18 mouse cellular contexts compared by ENCODE assay signal in the genomic region with DNA sequence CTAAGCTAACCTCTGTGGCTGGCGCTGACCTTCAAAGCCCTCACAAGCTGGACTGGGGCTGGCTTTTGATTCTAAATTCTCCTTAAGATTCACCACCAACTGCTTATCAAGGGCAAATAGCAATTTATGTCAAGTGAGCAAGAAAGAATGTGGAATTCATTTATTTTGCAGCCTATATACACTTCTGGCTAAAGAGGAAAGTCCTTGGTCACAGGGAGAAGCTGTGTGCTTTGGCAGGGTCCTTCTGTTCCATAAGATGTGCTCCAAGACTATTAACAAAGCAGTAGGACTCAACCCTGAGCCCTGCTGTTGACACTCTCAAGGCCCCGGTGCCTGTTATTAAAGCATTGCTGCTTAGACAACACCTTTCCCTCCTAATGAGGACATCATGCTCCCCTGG. TPM values are rescaled to one million over a fixed set of nuclear protein-coding genes. Genes with fewer than 3 reads are reported as not detected.
DNase-seq lines count a peak whose midpoint lies in the region; ATAC-seq and TF ChIP-seq lines count a peak whose summit lies in the region.
"Had no signal": no experiment of that assay in that cellular context is flagged by ENCODE, and none has a peak within 500 bp of the region (broad histone marks: within the 10 kb centered on the region; RNA-seq: fewer than 3 reads in every experiment).

No protein-coding gene starts in this region.

- no peak overlapping the region for H3K4me2 ChIP-seq in lung, embryonic 14.5 days
- peak overlapping the region; percentile 22; the same call in 1 of the 2 replicates for H3K4me2 ChIP-seq in lung, postnatal 0 days (replicated peaks; ENCODE audit: low read depth, low read length)
- H3K4me2 ChIP-seq: forebrain, embryonic 13.5 days; heart, embryonic 13.5 days; hindbrain, embryonic 12.5 days had no signal

- H3K4me3 ChIP-seq in lung, embryonic 14.5 days (ENCODE audit: low read depth, low read length), result no peak overlapping the region
- H3K4me3 ChIP-seq in lung, postnatal 0 days (ENCODE audit: low read depth, low read length), result no peak overlapping the region
- H3K4me3 ChIP-seq: embryonic facial prominence, embryonic 10.5 days; forebrain, embryonic 13.5 days; heart, embryonic 13.5 days; hindbrain, embryonic 12.5 days had no signal

- no peak for TF ChIP-seq CTCF in lung, embryonic 14.5 days (IDR thresholded peaks at IDR 0.05; ENCODE audit: low read depth)
- TF ChIP-seq CTCF in lung, postnatal 0 days (IDR thresholded peaks at IDR 0.05), result no peak

- peak; percentile 30 for DNase-seq in kidney, adult 9 months
- DNase-seq in kidney, postnatal 36 days, result no peak
- DNase-seq in lung, embryonic 14.5 days, result peak; percentile 21
- no peak for DNase-seq in lung, postnatal 10 days
- DNase-seq in lung, postnatal 0 days (ENCODE audit: low spot score), result peak; percentile 83
- peak; percentile 49 for DNase-seq in lung, postnatal 36 days
- DNase-seq: adrenal gland, postnatal 25 days; cerebellum, adult 2 months; cerebellum, postnatal 10 days; forebrain, postnatal 0 days; gastrocnemius, postnatal 14 days; heart, postnatal 36 days had no signal

- H3K9ac ChIP-seq in lung, embryonic 14.5 days, result no peak overlapping the region
- H3K9ac ChIP-seq in lung, postnatal 0 days (replicated peaks; ENCODE audit: low read depth), result no peak overlapping the region
- H3K9ac ChIP-seq: forebrain, embryonic 13.5 days; forebrain, postnatal 0 days; heart, embryonic 13.5 days; hindbrain, embryonic 12.5 days had no signal

- ATAC-seq in lung, embryonic 14.5 days (ENCODE audit: insufficient read depth), result no peak
- peak; percentile 86 for ATAC-seq in lung, postnatal 0 days
- ATAC-seq: activated CD4-positive, CD25-positive, alpha-beta regulatory T cell, adult 4 months; forebrain, embryonic 13.5 days; forebrain, postnatal 0 days; Patski had no signal

- H3K36me3 ChIP-seq in lung, embryonic 14.5 days (ENCODE audit: insufficient read depth), result no peaks in the 10 kb centered on the region
- H3K36me3 ChIP-seq in lung, postnatal 0 days (ENCODE audit: insufficient read depth, low read length), result no peaks in the 10 kb centered on the region
- H3K36me3 ChIP-seq: embryonic facial prominence, embryonic 10.5 days; hindbrain, embryonic 12.5 days had no signal

- no peaks in the 10 kb centered on the region for H3K27me3 ChIP-seq in lung, embryonic 14.5 days (ENCODE audit: insufficient read depth, low read length)
- H3K27me3 ChIP-seq in lung, postnatal 0 days (replicated peaks; ENCODE audit: insufficient read depth, low read length), result no peaks in the 10 kb centered on the region
- H3K27me3 ChIP-seq: forebrain, embryonic 13.5 days; hindbrain, embryonic 12.5 days; Patski had no signal

- H3K27ac ChIP-seq in lung, embryonic 14.5 days (ENCODE audit: low read depth), result no peak overlapping the region
- 0 out of 2 replicates have a peak overlapping the region, but pooled peaks have one; percentile 28 for H3K27ac ChIP-seq in lung, postnatal 0 days (ENCODE audit: low read length)
- H3K27ac ChIP-seq: embryonic facial prominence, embryonic 10.5 days; forebrain, embryonic 13.5 days; heart, embryonic 13.5 days; hindbrain, embryonic 12.5 days had no signal

- no peaks in the 10 kb centered on the region for H3K9me3 ChIP-seq in lung, embryonic 14.5 days (ENCODE audit: low read depth, low read length)
- H3K9me3 ChIP-seq in lung, postnatal 0 days (ENCODE audit: low read length), result no peaks in the 10 kb centered on the region
- H3K9me3 ChIP-seq: embryonic facial prominence, embryonic 10.5 days; forebrain, embryonic 13.5 days; heart, embryonic 13.5 days; hindbrain, embryonic 12.5 days had no signal

- peaks cover 7% of the 10 kb centered on the region; the same call in 1 of the 2 replicates for H3K4me1 ChIP-seq in lung, embryonic 14.5 days (ENCODE audit: insufficient read depth)
- H3K4me1 ChIP-seq in lung, postnatal 0 days (ENCODE audit: insufficient read depth, low read depth, low read length), result peaks cover 24% of the 10 kb centered on the region; the same call in 1 of the 2 replicates
- H3K4me1 ChIP-seq: embryonic facial prominence, embryonic 10.5 days; forebrain, embryonic 13.5 days had no signal

- TF ChIP-seq EP300 in lung, postnatal 0 days (IDR thresholded peaks at IDR 0.05), result peak; percentile 86

- 60% methylated on average over 2 of the region's 2 CpGs for WGBS in lung, embryonic 14.5 days
- WGBS in lung, postnatal 0 days, result 54% methylated on average over 2 of the region's 2 CpGs

RNA-seq across cellular contexts. Expression of a gene that starts 7.4 kb away (rescaled TPM):
- 18.0 and 18.2 TPM in 2 replicates for polyA plus RNA-seq in lung, embryonic 14.5 days (2014; fragmentation: Nextera tagmentation; extraction: Ambion mirVana)
- polyA plus RNA-seq in lung, postnatal 0 days (2015; fragmentation: Nextera tagmentation; extraction: Ambion mirVana), result 112 and 125 TPM in 2 replicates
- polyA plus RNA-seq: activated CD4-positive, CD25-positive, alpha-beta regulatory T cell, adult 4 months had no signal

Comparison
In these comparisons a context has a peak if more than half of its experiments do, and no peak if none do; other contexts are left out.
1. DNase-seq: peak in kidney, adult 9 months (single experiment), lung, embryonic 14.5 days (single experiment), lung, postnatal 0 days (single experiment) and lung, postnatal 36 days (single experiment); none in kidney, postnatal 36 days (0 of 2) and lung, postnatal 10 days (single experiment).